ENCODE assay signal across 16 mouse cellular contexts in genomic region chr2:114872272-114872671, GRCm38 (mm10).
DNase-seq lines count a peak whose midpoint lies in the region; ATAC-seq lines count a peak whose summit lies in the region.
"Had no signal": no experiment of that assay in that cellular context is flagged by ENCODE, and none has a peak within 500 bp of the region (broad histone marks: within the 10 kb centered on the region; RNA-seq: fewer than 3 reads in every experiment).

No protein-coding gene starts in this region.

- no peaks in the 10 kb centered on the region for H3K36me3 ChIP-seq in embryonic facial prominence, embryonic 11.5 days (replicated peaks; ENCODE audit: control insufficient read depth, insufficient read depth, low read depth, low read length)
- H3K36me3 ChIP-seq in hindbrain, embryonic 14.5 days (replicated peaks; ENCODE audit: control insufficient read depth, insufficient read depth) = no peaks in the 10 kb centered on the region
- no peaks in the 10 kb centered on the region for H3K36me3 ChIP-seq in neural tube, embryonic 14.5 days (ENCODE audit: control insufficient read depth, insufficient read depth, low read length)

- no peak overlapping the region for H3K27ac ChIP-seq in embryonic facial prominence, embryonic 11.5 days (replicated peaks; ENCODE audit: low read depth, low read length)
- H3K27ac ChIP-seq in hindbrain, embryonic 14.5 days = peak overlapping the region; percentile 53
- no peak overlapping the region for H3K27ac ChIP-seq in neural tube, embryonic 14.5 days (ENCODE audit: low read depth, low read length)

- H3K4me3 ChIP-seq in embryonic facial prominence, embryonic 11.5 days (ENCODE audit: low read depth, low read length) = no peak overlapping the region
- no peak overlapping the region for H3K4me3 ChIP-seq in hindbrain, embryonic 14.5 days (replicated peaks; ENCODE audit: low read length)
- no peak overlapping the region for H3K4me3 ChIP-seq in neural tube, embryonic 14.5 days (ENCODE audit: low read depth, low read length)

- no peaks in the 10 kb centered on the region for H3K9me3 ChIP-seq in embryonic facial prominence, embryonic 11.5 days (replicated peaks; ENCODE audit: control insufficient read depth, low read length)
- no peaks in the 10 kb centered on the region for H3K9me3 ChIP-seq in hindbrain, embryonic 14.5 days (ENCODE audit: control insufficient read depth, low read length)
- no peaks in the 10 kb centered on the region for H3K9me3 ChIP-seq in neural tube, embryonic 14.5 days (ENCODE audit: control insufficient read depth, low read length)

- peak; percentile 56; the same call in 1 of the 2 replicates for ATAC-seq in embryonic facial prominence, embryonic 11.5 days (replicated peaks; ENCODE audit: insufficient number of reproducible peaks, low FRiP score, low TSS enrichment, low read depth)
- ATAC-seq in hindbrain, embryonic 14.5 days (ENCODE audit: low FRiP score) = no peak
- ATAC-seq in neural tube, embryonic 14.5 days (ENCODE audit: low read depth) = peak; percentile 85; the same call in 1 of the 2 replicates
- ATAC-seq: liver, postnatal 0 days had no signal

- no peak overlapping the region for H3K4me2 ChIP-seq in embryonic facial prominence, embryonic 11.5 days (ENCODE audit: low read depth, low read length)
- H3K4me2 ChIP-seq in hindbrain, embryonic 14.5 days (replicated peaks) = no peak overlapping the region
- H3K4me2 ChIP-seq in neural tube, embryonic 14.5 days (ENCODE audit: low read depth, low read length) = no peak overlapping the region

- H3K27me3 ChIP-seq in embryonic facial prominence, embryonic 11.5 days (ENCODE audit: control insufficient read depth, insufficient read depth, low read length) = no peaks in the 10 kb centered on the region
- no peaks in the 10 kb centered on the region for H3K27me3 ChIP-seq in hindbrain, embryonic 14.5 days (ENCODE audit: control insufficient read depth, insufficient read depth, low read length)
- H3K27me3 ChIP-seq in neural tube, embryonic 14.5 days (ENCODE audit: control insufficient read depth, insufficient read depth, low read length) = no peaks in the 10 kb centered on the region

- peak; percentile 8 for DNase-seq in left cerebral cortex, postnatal 4 days
- DNase-seq in left cerebral cortex, postnatal 10 days (ENCODE audit: extremely low spot score in 1 of 2, low spot score in 2 of 2) = no peak
- no peak for DNase-seq in embryonic facial prominence, embryonic 11.5 days (ENCODE audit: low spot score)
- DNase-seq in hindbrain, embryonic 14.5 days (ENCODE audit: low spot score) = peak; percentile 52
- no peak for DNase-seq in gastrocnemius, adult 8-10 months (ENCODE audit: low spot score in 2 of 2)
- DNase-seq in thymus, postnatal 25 days = no peak
- no peak for DNase-seq in gastrocnemius, postnatal 36 days
- DNase-seq: adrenal gland, adult 2 months; cerebellum, adult 9-11 months; heart, postnatal 14 days; kidney, adult 11 months; kidney, postnatal 4 days; layer of hippocampus, postnatal 36 days; liver, postnatal 0 days; right cerebral cortex, adult 18-20 months had no signal

- WGBS in embryonic facial prominence, embryonic 11.5 days = 31% methylated on average over 7 of the region's 7 CpGs
- 19% methylated on average over 7 of the region's 7 CpGs for WGBS in hindbrain, embryonic 14.5 days
- 13% methylated on average over 7 of the region's 7 CpGs for WGBS in neural tube, embryonic 14.5 days

- H3K9ac ChIP-seq in embryonic facial prominence, embryonic 11.5 days (replicated peaks; ENCODE audit: low read length) = no peak overlapping the region
- no peak overlapping the region for H3K9ac ChIP-seq in hindbrain, embryonic 14.5 days
- H3K9ac ChIP-seq in neural tube, embryonic 14.5 days (replicated peaks; ENCODE audit: low read depth, low read length) = no peak overlapping the region
- H3K9ac ChIP-seq: liver, postnatal 0 days had no signal

- H3K4me1 ChIP-seq in embryonic facial prominence, embryonic 11.5 days (ENCODE audit: control insufficient read depth, insufficient read depth, low read length) = no peaks in the 10 kb centered on the region
- peaks cover 10% of the 10 kb centered on the region for H3K4me1 ChIP-seq in hindbrain, embryonic 14.5 days (replicated peaks; ENCODE audit: control insufficient read depth, insufficient read depth, low read length)
- peaks cover 8% of the 10 kb centered on the region; the same call in 1 of the 2 replicates for H3K4me1 ChIP-seq in neural tube, embryonic 14.5 days (ENCODE audit: control insufficient read depth, insufficient read depth, low read length)

- intact Hi-C loops in left cerebral cortex, postnatal 4 days (cut with DNase I) = no loop called here
- intact Hi-C loops in left cerebral cortex, postnatal 10 days (cut with DNase I) = no loop called here
- intact Hi-C loops in gastrocnemius, postnatal 36 days (cut with DNase I) = no loop called here

Comparison
In these comparisons a context has a peak if more than half of its experiments do, and no peak if none do; other contexts are left out.
1. DNase-seq: peak in left cerebral cortex, postnatal 4 days (single experiment) and hindbrain, embryonic 14.5 days (single experiment); none in left cerebral cortex, postnatal 10 days (0 of 2), embryonic facial prominence, embryonic 11.5 days (single experiment), gastrocnemius, adult 8-10 months (0 of 2), thymus, postnatal 25 days (single experiment) and gastrocnemius, postnatal 36 days (0 of 2).